Mouse (Mus musculus) layer of hippocampus, postnatal 10 days (tissue): ENCODE data around the gene Nup210l. TPM values are rescaled to one million over a fixed set of nuclear protein-coding genes. Genes with fewer than 3 reads are reported as not detected.

Experiments used
- DNase-seq, 2 experiments: peaks; one replicate each; pipeline ENCODE4 v3.0.0; 2021; ENCODE audit warnings: low spot score in 2 of 2
- long read RNA-seq: library from polyadenylated mRNA; stranded (forward); transcript quantifications from one replicate; pipeline ENCODE4 v2.0.0, GENCODE M21; 2023
- total RNA-seq, 2 experiments: library from RNA; stranded (reverse); gene quantifications; 2 replicates each; pipeline ENCODE4 v1.2.3; 2021

Gene Nup210l
- under 1 TPM; 0.36 to 0.50 TPM for total RNA-seq
- long read RNA-seq, partial matches to known transcripts = 0 of 1 reads
- long read RNA-seq, other reads (novel, unspliced or antisense) = 1 of 1 reads

DNA sequence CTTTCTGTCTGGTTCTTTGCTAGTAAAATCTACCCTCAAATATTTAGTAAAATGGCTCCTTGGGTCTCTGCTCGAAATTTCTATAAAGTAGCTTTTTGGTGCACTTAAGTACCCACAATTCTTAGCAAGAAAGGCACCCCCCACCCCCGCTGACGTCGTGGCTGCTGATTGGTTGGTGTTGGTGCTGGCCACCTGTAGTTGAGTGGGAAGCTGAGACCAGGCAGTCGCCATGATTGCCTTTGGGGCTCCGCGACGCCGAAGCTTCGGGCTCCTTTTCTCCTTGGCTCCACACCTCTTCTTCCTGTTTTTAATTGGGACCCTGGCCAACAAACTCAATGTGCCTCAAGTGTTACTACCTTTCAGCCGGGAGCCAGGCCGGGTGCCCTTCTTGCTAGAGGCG is at the start of gene Nup210l:
Gene Nup210l, plus strand, starts transcription at position 195 of the 400 bp plus-strand sequence.
- DNase-seq = no peak

DNA sequence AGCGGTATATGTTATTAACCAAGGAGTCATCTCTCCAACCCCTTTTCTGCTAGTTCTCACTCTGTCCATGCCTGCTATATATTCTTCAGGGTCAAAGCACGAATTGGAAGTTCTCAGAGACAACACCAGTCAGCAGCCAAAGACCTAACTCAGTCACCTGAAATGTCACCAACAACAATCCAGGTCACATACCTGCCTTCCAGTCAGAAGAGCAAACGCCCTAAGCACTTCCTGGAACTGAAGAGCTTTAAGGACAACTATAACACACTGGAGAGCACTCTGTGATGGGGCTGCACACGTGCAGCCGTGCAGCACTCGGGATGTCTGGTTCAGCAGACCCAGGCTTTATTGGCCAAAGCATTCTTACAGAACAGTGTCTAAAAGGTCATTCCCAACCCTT is 42.4 kb upstream of the Nup210l start:
- no peak for DNase-seq

DNA sequence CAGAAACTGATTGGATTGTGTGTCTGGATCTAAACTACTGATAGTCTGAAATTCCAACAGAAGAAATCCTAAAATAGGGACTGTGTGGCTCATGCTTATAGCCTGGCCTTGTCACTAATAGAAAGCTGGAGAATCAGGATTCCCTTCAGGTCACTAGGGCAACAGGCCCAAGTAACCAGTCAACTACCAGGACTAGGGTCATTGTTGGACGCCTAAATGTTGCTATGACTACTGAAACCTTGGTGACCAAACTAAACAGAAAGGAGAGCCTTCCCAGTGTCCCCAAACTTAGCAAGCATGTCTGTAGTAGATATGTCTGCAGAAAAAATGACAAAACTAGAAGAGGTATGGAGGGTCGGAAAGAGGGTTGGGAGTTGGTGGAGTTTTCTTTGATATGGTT is 41.4 kb upstream of the Nup210l start:
- DNase-seq = no peak

DNA sequence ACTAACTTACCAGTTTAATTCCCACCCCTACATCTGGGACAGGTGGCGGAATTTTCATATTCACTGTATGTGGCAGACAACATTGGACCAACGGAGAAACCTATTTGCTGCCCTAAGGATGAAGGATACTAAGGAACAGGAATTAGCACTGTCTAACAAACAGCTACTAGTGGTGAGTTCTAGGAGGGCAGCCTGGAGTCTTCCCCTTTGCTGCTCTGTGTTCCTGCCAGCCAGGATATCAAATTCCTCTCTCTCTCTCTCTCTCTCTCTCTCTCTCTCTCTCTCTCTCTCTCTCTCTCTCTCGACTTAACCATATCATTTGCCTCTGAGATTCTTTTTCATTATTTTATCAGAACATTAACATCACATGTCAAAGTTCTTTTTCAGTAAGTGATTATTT is 39.5 kb upstream of the Nup210l start:
- DNase-seq = no peak

DNA sequence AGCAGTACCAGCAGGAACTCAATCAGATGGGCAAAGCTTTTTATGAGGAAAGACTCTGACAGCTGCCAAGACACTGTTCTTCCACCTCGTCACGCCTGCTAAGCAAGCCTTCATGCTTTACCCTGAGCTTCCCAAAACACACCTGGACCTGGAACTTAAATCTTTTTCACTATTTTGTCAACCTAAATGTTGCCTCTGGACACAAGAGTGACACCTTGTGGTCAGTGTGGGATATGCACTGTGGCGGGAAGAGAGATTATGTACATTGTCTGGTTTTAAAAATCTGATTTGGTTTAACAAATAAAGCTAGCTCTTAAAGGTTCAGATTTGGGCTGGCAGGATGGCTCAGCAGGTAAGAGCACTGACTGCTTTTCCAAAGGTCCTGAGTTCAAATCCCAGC is 38.4 kb upstream of the Nup210l start:
- DNase-seq = peak; percentile 32 to 53

DNA sequence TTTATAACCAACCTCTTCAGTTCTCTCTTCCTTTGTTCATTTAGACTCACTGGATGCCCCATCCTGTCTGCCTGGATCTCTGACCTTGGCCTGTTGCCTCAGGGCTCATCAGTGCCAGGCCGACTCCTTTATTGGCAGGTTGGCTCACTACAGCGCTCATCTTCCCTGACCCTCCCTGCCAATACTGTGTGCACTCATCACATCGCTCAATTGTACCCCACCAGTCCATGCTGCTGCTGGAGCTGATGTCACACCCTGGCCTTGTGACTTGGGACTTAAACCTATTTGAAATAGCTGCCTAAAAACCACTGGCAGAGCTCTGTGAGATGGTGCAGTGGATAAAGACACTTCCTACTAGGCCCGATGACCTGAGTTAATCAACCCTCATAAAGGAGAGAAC is 36.1 kb upstream of the Nup210l start:
- no peak for DNase-seq

DNA sequence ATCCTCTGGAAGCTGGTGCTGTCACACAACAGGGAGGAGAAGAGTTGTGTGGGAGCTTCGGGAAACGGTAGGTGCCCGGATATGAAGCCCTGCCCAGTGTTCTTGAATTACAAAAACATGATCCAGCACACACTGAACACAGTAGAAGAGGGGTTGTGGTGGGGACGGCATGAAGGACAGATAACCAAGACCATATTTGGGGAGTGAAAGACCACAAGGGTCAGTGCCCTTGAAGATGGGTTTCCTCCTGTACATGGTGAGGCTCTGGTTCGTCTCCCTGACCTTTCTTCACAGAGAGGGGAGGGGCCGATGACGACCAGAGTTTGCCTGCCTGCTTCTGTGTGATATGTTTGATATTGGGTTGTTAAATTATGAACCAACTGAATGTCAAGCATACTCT is 34.2 kb upstream of the Nup210l start:
- no peak for DNase-seq

DNA sequence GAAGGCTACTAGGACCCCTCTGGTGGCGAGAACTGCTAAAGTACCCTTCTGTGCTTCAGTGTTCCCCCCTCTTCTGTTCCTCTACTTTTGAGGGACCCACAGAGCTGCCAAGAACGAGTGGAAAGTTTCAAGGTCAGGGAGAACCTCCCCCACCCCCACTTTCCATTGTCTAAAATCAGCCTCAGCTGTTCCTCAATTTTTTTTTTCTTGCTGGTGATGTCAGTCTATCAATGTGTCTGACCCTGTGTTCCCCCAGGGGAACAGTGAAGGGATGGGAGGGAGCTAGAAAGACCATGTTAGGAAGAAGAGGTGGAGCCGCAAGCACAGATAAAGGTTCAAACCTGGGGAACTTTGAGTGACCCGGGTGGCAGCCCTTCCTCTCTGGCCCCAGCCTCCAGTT is 31.6 kb upstream of the Nup210l start, which contains the start of gene Tpm3:
Gene Tpm3, plus strand, starts transcription at position 356 of the 400 bp plus-strand sequence.
- DNase-seq = no peak

DNA sequence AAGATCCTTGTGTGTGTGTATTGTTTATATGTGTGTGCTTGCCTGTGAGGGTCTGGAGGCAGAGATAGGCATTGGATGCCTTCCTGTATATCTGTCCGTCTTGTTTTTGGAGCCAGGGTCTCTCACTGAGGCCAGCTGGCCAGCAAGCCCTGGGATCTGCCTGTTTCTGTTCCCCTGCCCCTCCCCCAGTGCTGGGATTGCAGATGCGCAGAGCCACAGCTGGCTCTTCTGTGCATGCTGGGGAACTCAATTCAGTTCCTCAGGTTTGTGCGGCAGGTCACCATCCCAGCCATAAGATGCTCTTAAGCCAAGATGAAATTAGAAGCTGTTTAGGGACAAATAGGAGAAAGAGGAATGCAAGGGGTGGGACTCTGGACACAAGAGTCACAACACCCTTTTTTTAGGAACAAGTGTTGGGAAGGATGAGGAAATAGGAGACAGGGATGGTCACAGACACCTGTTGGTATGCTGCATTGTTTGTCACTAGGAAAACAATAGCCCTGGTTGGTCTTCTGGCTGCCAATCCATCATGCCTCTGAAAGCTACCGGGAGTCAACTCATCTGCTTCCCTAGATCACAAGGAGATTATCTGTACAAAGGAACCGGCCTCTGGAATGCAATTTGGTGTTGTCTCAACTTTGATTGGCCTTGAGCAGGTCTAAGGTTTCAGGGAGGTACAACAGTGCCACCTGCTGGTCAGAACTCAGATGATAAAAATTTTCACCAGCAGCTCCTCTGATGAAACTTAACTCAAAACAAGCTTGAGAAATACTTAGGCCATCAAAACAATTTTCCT is 26.8 kb upstream of the Nup210l start:
- peak; percentile 88 to 89 for DNase-seq

DNA sequence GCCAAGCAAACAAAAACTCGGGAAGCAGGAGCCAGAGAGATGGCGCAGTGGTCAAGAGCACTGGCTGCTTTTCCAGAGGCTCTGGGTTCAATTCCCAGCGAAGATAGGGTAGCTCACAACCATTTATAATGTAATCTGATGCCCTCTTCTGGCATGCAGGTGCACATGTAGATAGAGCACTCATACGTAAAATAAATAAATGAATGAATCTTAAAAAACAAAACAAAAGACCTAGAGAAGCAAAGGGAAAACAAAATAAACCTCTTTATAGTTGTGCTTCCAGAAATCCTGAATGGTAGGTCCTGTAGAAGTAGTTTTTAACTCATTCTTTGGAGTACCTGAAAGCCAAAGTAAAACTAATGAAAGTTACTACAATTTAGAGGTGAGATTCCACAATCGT is 25.7 kb upstream of the Nup210l start:
- no peak for DNase-seq

DNA sequence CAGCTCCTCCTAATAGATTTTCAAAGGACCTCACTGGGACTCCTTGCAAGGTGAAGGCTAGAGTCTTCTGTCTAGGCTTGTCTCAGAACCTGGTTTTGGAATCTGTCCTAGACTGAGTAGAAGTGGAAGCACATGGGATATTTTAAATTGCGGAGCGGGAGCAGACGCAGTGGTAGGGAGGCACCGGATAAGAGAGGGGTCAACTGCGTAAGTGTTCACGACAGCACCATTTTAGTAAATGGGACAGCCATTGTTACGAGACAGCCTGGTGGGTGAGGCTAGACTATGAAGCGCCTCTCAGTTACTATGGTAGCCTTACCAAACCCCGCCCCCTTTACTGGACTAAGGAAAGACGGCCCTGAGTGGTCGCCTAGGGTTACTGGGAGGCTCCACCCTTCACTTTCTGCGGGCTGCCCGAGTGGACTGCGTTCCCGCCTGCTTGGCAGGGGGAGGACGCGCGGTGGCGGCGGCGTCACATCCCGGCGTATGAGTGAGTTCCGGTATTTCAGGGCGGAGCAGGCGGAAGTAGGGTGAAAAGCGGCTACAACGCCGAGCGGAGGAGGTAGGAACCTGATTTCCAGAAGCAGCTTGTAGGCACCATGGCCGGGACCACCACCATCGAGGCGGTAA is 24.7 kb upstream of the Nup210l start:
- peak; percentile 87 to 90 for DNase-seq

DNA sequence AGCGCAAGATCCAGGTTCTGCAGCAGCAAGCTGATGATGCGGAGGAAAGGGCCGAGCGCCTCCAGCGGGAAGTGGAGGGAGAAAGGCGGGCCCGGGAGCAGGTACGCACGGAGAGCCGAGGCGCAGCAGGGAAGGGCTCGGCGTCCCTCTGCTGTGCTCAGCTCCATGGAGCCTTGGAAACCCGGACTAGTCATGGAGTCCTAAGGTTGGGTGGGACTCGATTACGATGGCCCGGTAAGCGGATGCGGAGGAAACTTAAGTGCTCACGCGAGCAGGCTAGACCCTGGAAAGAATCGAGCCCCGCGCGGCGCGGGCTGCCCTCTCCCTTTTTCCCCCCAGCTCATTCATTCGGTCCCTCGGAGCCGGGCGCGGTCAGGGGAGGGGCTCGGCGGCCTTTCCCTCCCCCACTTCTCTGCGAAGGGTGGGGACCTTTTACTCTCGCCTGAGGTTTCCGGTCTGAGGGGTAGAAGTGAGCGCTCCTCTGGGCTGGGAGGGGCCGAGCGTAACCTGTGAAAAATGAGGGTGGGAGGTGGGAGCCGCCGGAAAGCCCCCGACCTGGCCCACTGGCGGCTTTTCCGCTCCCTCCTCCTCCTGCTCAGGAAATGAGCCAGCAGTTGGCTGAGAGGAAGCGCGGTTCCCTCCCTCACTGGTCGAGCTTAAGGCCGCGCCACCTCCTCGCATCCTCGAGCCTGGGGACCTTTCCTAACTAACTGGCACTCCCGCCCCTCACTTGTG is 24.0 kb upstream of the Nup210l start:
- DNase-seq = peak; percentile 57 to 68

DNA sequence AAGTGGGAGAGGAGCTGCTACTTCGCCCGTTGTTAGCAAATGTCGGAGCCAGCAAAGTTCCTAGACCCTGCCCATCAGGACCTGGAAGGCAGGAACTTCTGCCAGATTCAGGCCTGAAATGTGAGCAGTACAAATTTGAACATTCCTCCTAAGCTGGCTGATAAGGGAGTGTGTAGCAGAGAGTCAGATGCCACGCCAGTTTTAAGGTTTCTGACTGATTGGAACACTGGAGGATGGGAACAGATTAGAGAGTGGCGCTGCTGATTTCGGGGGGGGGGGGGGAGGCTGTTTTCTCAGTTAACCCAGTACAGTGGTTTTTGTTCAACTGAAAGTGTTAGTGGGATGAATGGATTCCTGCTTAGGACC is 23.5 kb upstream of the Nup210l start:
- DNase-seq = no peak

DNA sequence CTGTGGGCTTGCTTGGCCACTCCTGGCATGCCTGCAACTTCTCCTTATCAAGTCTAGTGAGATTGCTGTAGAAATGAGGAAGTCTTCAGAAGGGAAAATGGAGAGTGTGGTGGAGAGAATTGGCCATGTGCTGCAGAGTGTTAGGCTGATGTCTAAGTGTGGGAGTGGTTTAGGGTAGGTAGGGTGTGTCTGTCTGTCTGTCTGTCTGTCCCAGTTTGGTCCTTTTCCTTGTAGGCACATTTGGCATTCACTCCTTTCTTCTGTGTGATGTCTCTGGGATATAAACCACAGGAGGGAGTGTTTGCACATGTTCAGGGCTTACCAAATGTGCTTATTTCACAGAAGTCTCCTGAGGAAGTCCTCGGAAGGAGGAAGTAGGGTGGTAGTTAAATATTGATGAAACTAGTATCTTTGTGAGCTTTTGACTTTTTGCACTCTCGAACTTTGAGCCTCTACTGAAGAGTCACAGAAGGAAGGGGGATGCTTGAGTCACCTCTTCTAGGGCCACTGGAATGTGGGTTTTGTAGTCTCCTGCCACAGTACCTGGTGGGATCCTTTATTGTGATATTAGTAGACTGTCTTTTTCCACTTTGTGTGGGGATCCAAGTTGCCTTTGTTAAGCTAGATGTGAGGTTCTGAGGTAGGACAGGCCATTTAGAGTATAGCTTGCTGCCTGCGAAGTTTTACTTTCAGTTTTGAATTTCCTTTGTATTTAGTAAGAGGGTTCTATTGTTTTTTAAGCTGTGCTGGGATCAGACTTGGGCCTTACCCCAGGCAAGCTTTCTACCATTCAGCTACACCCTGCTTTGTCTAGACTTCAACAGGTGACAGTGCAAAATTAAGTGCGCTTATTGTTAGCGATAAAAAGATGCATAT is 22.3 kb upstream of the Nup210l start:
- DNase-seq = no peak

DNA sequence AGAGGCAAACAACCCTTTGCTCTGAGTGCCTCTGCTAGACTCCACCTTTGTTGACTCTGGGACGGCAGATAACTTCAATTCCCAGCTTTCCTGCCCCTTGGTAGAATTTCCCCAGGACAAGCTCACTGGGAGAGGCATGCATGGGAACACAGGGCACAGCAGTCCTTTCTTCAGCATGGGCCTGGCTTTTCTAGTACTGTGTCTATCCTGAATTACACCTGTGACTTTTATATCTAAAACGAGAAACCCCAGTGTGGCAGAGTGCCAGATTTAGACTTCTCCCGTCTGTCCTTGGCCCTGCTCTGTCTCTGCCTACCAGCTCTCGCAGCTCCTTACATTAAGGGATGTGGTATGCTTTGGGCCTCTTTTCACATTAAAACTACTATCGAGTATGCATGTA is 20.9 kb upstream of the Nup210l start:
- no peak for DNase-seq

DNA sequence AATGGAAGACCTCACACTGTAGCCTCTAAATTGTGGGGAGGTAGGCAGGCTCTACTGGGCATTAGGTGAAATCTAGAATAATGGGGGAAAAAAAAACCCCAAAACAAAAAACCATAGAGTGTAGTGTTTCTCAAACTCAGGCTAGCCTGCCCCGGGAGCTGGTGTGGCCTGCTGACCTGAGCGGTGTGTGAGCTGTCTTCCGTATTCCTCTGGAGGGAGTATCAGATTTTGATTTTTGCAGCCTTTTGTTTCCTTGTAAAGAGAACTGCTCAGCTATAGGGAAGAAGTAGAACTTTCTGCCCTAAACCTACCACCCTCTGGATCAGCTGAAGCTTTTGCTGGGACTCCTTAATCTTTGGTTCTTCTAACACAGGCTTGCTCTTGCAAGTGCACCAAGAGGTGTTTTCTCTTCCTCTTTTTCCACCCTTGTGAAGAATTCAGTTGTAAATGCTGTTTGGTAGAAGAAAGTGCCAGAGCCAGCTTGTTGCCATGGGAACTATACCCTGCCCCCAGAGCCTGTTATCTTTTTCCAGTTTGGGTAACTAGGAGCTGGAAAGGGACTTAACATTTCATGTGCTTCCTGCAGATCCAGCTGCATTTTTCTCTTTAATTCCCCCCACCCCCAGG is 20.1 kb upstream of the Nup210l start:
- peak in 1 of 2 experiments; percentile 34 for DNase-seq

DNA sequence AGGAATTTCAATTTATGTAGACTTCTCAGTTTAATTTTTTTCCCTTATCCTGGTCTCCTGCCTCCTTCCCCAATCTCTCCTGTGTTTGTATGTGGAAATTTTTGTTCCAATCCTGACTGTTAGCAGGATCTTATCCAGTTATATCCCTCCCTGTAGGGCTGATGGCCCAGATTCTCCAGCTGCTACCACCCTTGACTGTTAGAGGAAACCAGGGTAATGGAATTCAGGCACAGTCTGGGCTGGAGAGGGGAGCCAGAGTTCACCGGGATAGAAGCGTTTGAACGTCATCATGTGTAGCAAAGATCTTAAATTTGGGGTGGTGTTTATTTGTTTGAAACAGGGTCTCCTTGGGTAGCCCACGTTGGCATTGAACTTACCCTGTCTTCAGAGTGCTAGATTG is 19.1 kb upstream of the Nup210l start:
- peak in 1 of 2 experiments; percentile 25 for DNase-seq

DNA sequence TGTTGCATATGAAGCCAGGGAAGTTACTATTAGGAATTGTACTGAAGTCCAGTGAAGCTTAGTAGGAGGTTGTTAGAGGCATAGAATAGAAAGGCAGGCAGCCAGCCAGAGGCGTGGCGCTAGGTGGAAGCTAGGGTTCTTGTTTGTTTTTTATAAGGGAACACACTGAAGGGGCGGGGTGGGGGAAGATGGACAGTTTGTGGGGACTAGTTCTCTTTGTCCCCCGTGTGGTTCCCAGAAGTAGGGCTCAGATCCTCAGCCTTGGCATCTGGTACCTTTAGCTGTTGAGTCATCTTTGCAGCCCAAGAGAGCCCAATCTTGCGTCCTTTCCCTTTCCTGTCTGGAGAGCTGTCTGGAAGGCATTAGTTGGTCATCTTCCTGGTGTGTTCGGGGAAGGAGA is 18.7 kb upstream of the Nup210l start:
- DNase-seq = no peak

DNA sequence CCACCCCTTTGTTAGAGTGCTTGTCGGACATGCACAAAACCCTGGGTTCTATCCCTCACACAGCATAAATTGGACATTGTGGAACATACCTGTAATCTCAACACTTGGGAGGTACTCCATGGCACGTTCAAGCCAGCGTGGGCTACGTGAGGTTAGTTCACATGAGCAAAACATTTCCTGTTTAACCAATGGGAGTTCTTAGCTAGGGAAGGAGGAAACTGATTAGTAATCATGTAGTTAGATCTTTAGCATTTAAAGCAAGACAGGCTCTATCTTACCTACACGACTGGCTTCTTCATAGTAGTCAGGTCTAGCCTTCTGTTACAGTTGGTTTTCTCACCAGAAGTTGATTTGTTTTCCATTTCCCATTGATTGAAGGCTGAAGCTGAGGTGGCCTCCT is 17.9 kb upstream of the Nup210l start:
- DNase-seq = no peak

DNA sequence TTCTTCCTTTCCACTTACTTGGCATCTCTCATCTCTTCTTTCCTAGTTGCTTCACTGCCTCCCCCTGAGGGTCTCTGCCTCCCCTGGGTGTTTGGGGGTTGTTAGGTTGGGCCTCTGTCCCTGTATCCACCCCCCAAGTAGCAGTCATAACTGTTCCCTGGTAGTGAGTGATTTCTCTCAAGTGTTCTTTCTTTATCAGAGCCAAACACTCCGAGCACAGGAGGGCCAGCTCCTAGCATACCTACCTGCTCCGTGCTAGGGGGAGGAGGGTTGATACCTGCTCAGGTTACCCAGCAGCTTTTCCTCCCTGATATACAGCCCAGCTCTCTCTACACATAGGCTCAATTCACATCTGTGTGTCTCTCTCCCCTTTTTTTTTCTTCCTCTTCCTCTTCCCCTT is 15.3 kb upstream of the Nup210l start:
- no peak for DNase-seq

DNA sequence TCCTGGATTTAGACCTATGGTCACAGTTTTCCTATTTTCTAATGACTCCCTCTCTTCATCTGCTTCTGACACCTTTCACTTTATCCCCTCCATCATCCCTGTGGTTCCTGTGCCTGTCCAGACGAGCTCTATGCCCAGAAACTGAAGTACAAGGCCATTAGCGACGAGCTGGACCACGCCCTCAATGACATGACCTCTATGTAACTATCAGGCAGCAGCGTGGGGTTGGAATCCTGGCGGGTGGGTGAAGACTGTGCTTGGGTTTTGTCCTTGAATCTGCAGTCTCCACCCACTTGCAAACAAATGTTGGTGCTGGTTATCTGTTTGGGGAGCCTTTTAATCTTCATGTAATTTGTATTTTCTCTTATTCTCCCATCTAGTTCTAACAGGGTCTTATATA is 13.0 kb upstream of the Nup210l start:
- DNase-seq = no peak
